Comparison of ENCODE assay signal across 8 mouse cellular contexts in the genomic region with DNA sequence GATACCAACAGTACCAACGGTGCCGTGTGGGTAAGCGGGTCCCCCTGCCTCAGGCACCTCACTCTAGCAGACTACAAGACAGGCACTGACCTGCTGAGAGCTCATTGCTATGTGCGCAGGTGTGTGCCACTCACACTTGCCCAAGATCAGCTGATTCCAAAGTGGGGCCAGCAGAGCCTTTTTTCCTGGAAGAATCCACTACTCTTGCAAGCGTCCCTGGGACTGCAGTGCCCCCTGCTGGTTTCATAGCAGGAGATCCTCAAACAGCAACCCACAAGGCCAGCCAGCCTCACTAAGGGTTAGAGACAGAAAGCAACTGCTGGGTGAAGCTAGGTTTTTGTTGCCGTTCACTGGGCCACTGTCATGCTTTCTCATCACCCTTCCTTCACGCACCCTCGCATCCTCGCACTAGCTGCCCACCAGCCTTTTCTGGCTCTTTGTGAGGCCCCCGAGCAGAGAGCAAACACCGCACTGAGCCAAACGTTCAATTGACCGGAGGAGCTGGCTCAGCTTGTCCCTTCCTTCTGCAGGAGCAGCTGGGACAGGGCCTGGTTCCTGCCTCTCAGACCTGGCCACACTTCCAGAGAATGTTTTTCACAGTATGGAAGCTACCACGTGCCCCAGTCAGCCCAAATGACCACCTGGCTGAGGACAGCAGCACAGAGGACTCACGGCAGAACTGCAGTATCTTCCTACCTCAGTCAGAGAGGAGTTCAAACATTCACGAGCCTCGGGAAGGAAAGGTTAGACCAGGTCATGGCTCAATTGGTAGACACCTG. TPM values are rescaled to one million over a fixed set of nuclear protein-coding genes. Genes with fewer than 3 reads are reported as not detected.
DNase-seq lines count a peak whose midpoint lies in the region; ATAC-seq lines count a peak whose summit lies in the region.

No protein-coding gene starts in this region.

- no peaks in the 10 kb centered on the region for H3K27me3 ChIP-seq in forebrain, embryonic 15.5 days
- no peaks in the 10 kb centered on the region for H3K27me3 ChIP-seq in intestine, embryonic 16.5 days (replicated peaks; ENCODE audit: control insufficient read depth, insufficient read depth, low read length)
- H3K27me3 ChIP-seq in limb, embryonic 11.5 days (ENCODE audit: control insufficient read depth, insufficient read depth, low read length), result no peaks in the 10 kb centered on the region
- no peaks in the 10 kb centered on the region for H3K27me3 ChIP-seq in neural tube, embryonic 15.5 days (replicated peaks)

- peak overlapping the region; percentile 24; the same call in 1 of the 2 replicates for H3K27ac ChIP-seq in forebrain, embryonic 15.5 days (replicated peaks)
- no peak overlapping the region for H3K27ac ChIP-seq in intestine, embryonic 16.5 days (ENCODE audit: low read length)
- H3K27ac ChIP-seq in limb, embryonic 11.5 days (replicated peaks; ENCODE audit: low read depth, low read length), result no peak overlapping the region
- H3K27ac ChIP-seq in neural tube, embryonic 15.5 days (replicated peaks), result 0 out of 2 replicates have a peak overlapping the region, but pooled peaks have one; percentile 48

- no peak overlapping the region for H3K4me2 ChIP-seq in forebrain, embryonic 15.5 days (replicated peaks)
- no peak overlapping the region for H3K4me2 ChIP-seq in intestine, embryonic 16.5 days (ENCODE audit: low read depth, low read length)
- H3K4me2 ChIP-seq in limb, embryonic 11.5 days (ENCODE audit: low read depth, severe bottlenecking), result no peak overlapping the region
- H3K4me2 ChIP-seq in neural tube, embryonic 15.5 days, result no peak overlapping the region

- H3K4me1 ChIP-seq in forebrain, embryonic 15.5 days, result peaks cover 13% of the 10 kb centered on the region
- 0 out of 2 replicates have a peak, but pooled peaks cover 7% of the 10 kb centered on the region for H3K4me1 ChIP-seq in intestine, embryonic 16.5 days (ENCODE audit: control insufficient read depth, insufficient read depth, low read length)
- 0 out of 2 replicates have a peak, but pooled peaks cover 5% of the 10 kb centered on the region for H3K4me1 ChIP-seq in limb, embryonic 11.5 days (ENCODE audit: control insufficient read depth, insufficient read depth, low read length)
- peaks cover 17% of the 10 kb centered on the region for H3K4me1 ChIP-seq in neural tube, embryonic 15.5 days

- ATAC-seq in forebrain, embryonic 15.5 days (replicated peaks), result no peak
- ATAC-seq in intestine, embryonic 16.5 days, result peak; percentile 59
- ATAC-seq in limb, embryonic 11.5 days (ENCODE audit: insufficient number of reproducible peaks, low FRiP score, low TSS enrichment, low read depth), result no peak
- no peak; the same call in 1 of the 2 replicates for ATAC-seq in neural tube, embryonic 15.5 days (ENCODE audit: low FRiP score)

- 83% methylated on average over 17 of the region's 17 CpGs for WGBS in forebrain, embryonic 15.5 days
- 80% methylated on average over 17 of the region's 17 CpGs for WGBS in intestine, embryonic 16.5 days
- 77% methylated on average over 17 of the region's 17 CpGs for WGBS in limb, embryonic 11.5 days
- WGBS in neural tube, embryonic 15.5 days, result 82% methylated on average over 17 of the region's 17 CpGs

- peak; percentile 57 for DNase-seq in urinary bladder, postnatal 14 days (ENCODE audit: low spot score)
- no peak for DNase-seq in urinary bladder, adult 18-20 months (ENCODE audit: low spot score in 2 of 2)
- DNase-seq in c-Kit-positive CD71-positive TER-119-positive erythroid progenitor cells, embryonic 14.5 days (ENCODE audit: low spot score), result peak; percentile 42
- peak; percentile 83 for DNase-seq in limb, embryonic 11.5 days (ENCODE audit: low spot score)
- DNase-seq in urinary bladder, adult 2 months (ENCODE audit: low spot score), result no peak

- no peaks in the 10 kb centered on the region for H3K9me3 ChIP-seq in forebrain, embryonic 15.5 days
- no peaks in the 10 kb centered on the region for H3K9me3 ChIP-seq in intestine, embryonic 16.5 days (ENCODE audit: control insufficient read depth, low read length)
- H3K9me3 ChIP-seq in limb, embryonic 11.5 days (ENCODE audit: control insufficient read depth, low read length), result no peaks in the 10 kb centered on the region
- H3K9me3 ChIP-seq in neural tube, embryonic 15.5 days (replicated peaks), result no peaks in the 10 kb centered on the region

- H3K4me3 ChIP-seq in forebrain, embryonic 15.5 days, result no peak overlapping the region
- H3K4me3 ChIP-seq in intestine, embryonic 16.5 days (ENCODE audit: low read length), result no peak overlapping the region
- no peak overlapping the region for H3K4me3 ChIP-seq in limb, embryonic 11.5 days (ENCODE audit: low read depth, low read length)
- H3K4me3 ChIP-seq in neural tube, embryonic 15.5 days (replicated peaks), result no peak overlapping the region

- peaks cover 6% of the 10 kb centered on the region for H3K36me3 ChIP-seq in forebrain, embryonic 15.5 days
- H3K36me3 ChIP-seq in intestine, embryonic 16.5 days (ENCODE audit: control insufficient read depth, insufficient read depth, low read length), result peaks cover 18% of the 10 kb centered on the region
- H3K36me3 ChIP-seq in limb, embryonic 11.5 days (ENCODE audit: control insufficient read depth, insufficient read depth, low read length), result peaks cover 8% of the 10 kb centered on the region; the same call in 1 of the 2 replicates
- peaks cover 26% of the 10 kb centered on the region for H3K36me3 ChIP-seq in neural tube, embryonic 15.5 days

- H3K9ac ChIP-seq in forebrain, embryonic 15.5 days (replicated peaks), result no peak overlapping the region
- no peak overlapping the region; the same call in 1 of the 2 replicates for H3K9ac ChIP-seq in intestine, embryonic 16.5 days (ENCODE audit: low read depth, low read length)
- H3K9ac ChIP-seq in limb, embryonic 11.5 days (ENCODE audit: low read length), result no peak overlapping the region
- no peak overlapping the region for H3K9ac ChIP-seq in neural tube, embryonic 15.5 days (replicated peaks)

RNA-seq across cellular contexts. Expression of a gene that starts 22.1 kb away (rescaled TPM):
- polyA plus RNA-seq in forebrain, embryonic 15.5 days (2015; fragmentation: Nextera tagmentation; extraction: Ambion mirVana), result 49.7 and 56.9 TPM in 2 replicates
- 113 and 119 TPM in 2 replicates for polyA plus RNA-seq in intestine, embryonic 16.5 days (2015; fragmentation: Nextera tagmentation; extraction: Ambion mirVana)
- 71.3 and 71.4 TPM in 2 replicates for polyA plus RNA-seq in limb, embryonic 11.5 days (2014; fragmentation: Nextera tagmentation; extraction: Ambion mirVana)
- 49.4 and 64.3 TPM in 2 replicates for polyA plus RNA-seq in neural tube, embryonic 15.5 days (2015; fragmentation: Nextera tagmentation; extraction: Ambion mirVana)
- polyA plus RNA-seq in urinary bladder, adult 2 months (2012; rRNA removed), result 47.2 and 49.0 TPM in 2 replicates

RNA-seq across cellular contexts. Expression of a gene that starts 22.3 kb away (rescaled TPM):
- polyA plus RNA-seq in forebrain, embryonic 15.5 days (2015; fragmentation: Nextera tagmentation; extraction: Ambion mirVana), result 18.7 and 21.9 TPM in 2 replicates
- 21.1 and 22.5 TPM in 2 replicates for polyA plus RNA-seq in intestine, embryonic 16.5 days (2015; fragmentation: Nextera tagmentation; extraction: Ambion mirVana)
- polyA plus RNA-seq in limb, embryonic 11.5 days (2014; fragmentation: Nextera tagmentation; extraction: Ambion mirVana), result 16.9 and 18.6 TPM in 2 replicates
- 22.3 and 23.9 TPM in 2 replicates for polyA plus RNA-seq in neural tube, embryonic 15.5 days (2015; fragmentation: Nextera tagmentation; extraction: Ambion mirVana)
- polyA plus RNA-seq in urinary bladder, adult 2 months (2012; rRNA removed), result 36.5 and 38.5 TPM in 2 replicates

RNA-seq across cellular contexts. Expression of a gene that starts 30.3 kb away (rescaled TPM):
- 97.7 and 98.9 TPM in 2 replicates for polyA plus RNA-seq in forebrain, embryonic 15.5 days (2015; fragmentation: Nextera tagmentation; extraction: Ambion mirVana)
- 84.6 and 91.4 TPM in 2 replicates for polyA plus RNA-seq in intestine, embryonic 16.5 days (2015; fragmentation: Nextera tagmentation; extraction: Ambion mirVana)
- polyA plus RNA-seq in limb, embryonic 11.5 days (2014; fragmentation: Nextera tagmentation; extraction: Ambion mirVana), result 46.1 and 53.2 TPM in 2 replicates
- 107 and 112 TPM in 2 replicates for polyA plus RNA-seq in neural tube, embryonic 15.5 days (2015; fragmentation: Nextera tagmentation; extraction: Ambion mirVana)
- 60.0 and 72.0 TPM in 2 replicates for polyA plus RNA-seq in urinary bladder, adult 2 months (2012; rRNA removed)

RNA-seq across cellular contexts. Expression of a gene that starts 34.2 kb away (rescaled TPM):
- 34.6 and 35.0 TPM in 2 replicates for polyA plus RNA-seq in forebrain, embryonic 15.5 days (2015; fragmentation: Nextera tagmentation; extraction: Ambion mirVana)
- 12.0 and 12.2 TPM in 2 replicates for polyA plus RNA-seq in intestine, embryonic 16.5 days (2015; fragmentation: Nextera tagmentation; extraction: Ambion mirVana)
- polyA plus RNA-seq in limb, embryonic 11.5 days (2014; fragmentation: Nextera tagmentation; extraction: Ambion mirVana), result 30.5 and 33.7 TPM in 2 replicates
- 26.0 and 27.2 TPM in 2 replicates for polyA plus RNA-seq in neural tube, embryonic 15.5 days (2015; fragmentation: Nextera tagmentation; extraction: Ambion mirVana)
- polyA plus RNA-seq in urinary bladder, adult 2 months (2012; rRNA removed), result 7.6 and 10.5 TPM in 2 replicates

Comparison
In these comparisons a context has a peak if more than half of its experiments do, and no peak if none do; other contexts are left out.
1. DNase-seq: peak in urinary bladder, postnatal 14 days (single experiment), c-Kit-positive CD71-positive TER-119-positive erythroid progenitor cells, embryonic 14.5 days (single experiment) and limb, embryonic 11.5 days (single experiment); none in urinary bladder, adult 18-20 months (0 of 2) and urinary bladder, adult 2 months (single experiment).
2. H3K27ac ChIP-seq: peak in forebrain, embryonic 15.5 days (single experiment) and neural tube, embryonic 15.5 days (single experiment); none in intestine, embryonic 16.5 days (single experiment) and limb, embryonic 11.5 days (single experiment).